Mouse (Mus musculus) intestine, postnatal 0 days (tissue): Measurements from ENCODE around the gene Fkrp. TPM values are rescaled to one million over a fixed set of nuclear protein-coding genes. Genes with fewer than 3 reads are reported as not detected.

Experiments
- ATAC-seq: fragments of 200-750 bp; cut with Nextera tagmentation; 2 replicates; pipeline ENCODE4 v1.8.0; 2017; ENCODE audit warnings: mild to moderate bottlenecking, moderate TSS enrichment, moderate library complexity
- H3K27ac ChIP-seq: fragments of 300-500 bp; sonication (generic); 2 replicates; pipeline ENCODE4 v1.5.1; 2014; ENCODE audit warnings: mild to moderate bottlenecking, low read depth, low read length, moderate library complexity
- H3K27me3 ChIP-seq: fragments of 300-500 bp; sonication (generic); replicated peaks from 2 replicates; pipeline ENCODE4 v1.6.1; 2014; ENCODE audit warnings: low read length, mixed read lengths; ENCODE audit not compliant: control insufficient read depth, insufficient read depth
- H3K36me3 ChIP-seq: fragments of 300-500 bp; sonication (generic); 2 replicates; pipeline ENCODE4 v1.6.1; 2014; ENCODE audit warnings: mild to moderate bottlenecking, moderate library complexity; ENCODE audit not compliant: control insufficient read depth, insufficient read depth
- H3K4me1 ChIP-seq: fragments of 300-500 bp; sonication (generic); replicated peaks from 2 replicates; pipeline ENCODE4 v1.6.1; 2014; ENCODE audit warnings: antibody characterized with exemption, low read length, mixed read lengths; ENCODE audit not compliant: control insufficient read depth, insufficient read depth
- H3K4me2 ChIP-seq: fragments of 300-500 bp; sonication (generic); replicated peaks from 2 replicates; pipeline ENCODE4 v1.6.1; 2014; ENCODE audit warnings: low read depth, mild to moderate bottlenecking, moderate library complexity
- H3K4me3 ChIP-seq: fragments of 300-500 bp; sonication (generic); 2 replicates; pipeline ENCODE4 v1.5.1; 2014; ENCODE audit warnings: low read depth, low read length
- H3K9ac ChIP-seq: fragments of 300-500 bp; sonication (generic); 2 replicates; pipeline ENCODE4 v1.6.1; 2014; ENCODE audit warnings: mild to moderate bottlenecking, low read depth, low read length
- H3K9me3 ChIP-seq: fragments of 300-500 bp; sonication (generic); 2 replicates; pipeline ENCODE4 v1.6.1; 2016; ENCODE audit warnings: mixed run types; ENCODE audit not compliant: control insufficient read depth
- CTCF ChIP-seq: sonication (generic); IDR thresholded peaks from 2 replicates; pipeline ENCODE4 v1.5.1; 2016; ENCODE audit warnings: low read depth, mild to moderate bottlenecking, control low read depth, antibody characterized with exemption, moderate library complexity
- WGBS: fragments of 180-500 bp; shearing (Covaris S2); extraction: QIAGEN DNeasy Blood & Tissue Kit; methylation state at CpG from one replicate; pipeline ENCODE4 v1.1.7; 2014; 5-methylcytosine and 5-hydroxymethylcytosine counted together
- polyA plus RNA-seq: library from polyadenylated mRNA; unstranded; fragments of >200 nt; fragmentation: Nextera tagmentation; extraction: Ambion mirVana; gene quantifications from 2 replicates; pipeline ENCODE4 v1.2.1, GENCODE M21; 2015

The Fkrp gene
- polyA plus RNA-seq, 1 experiment from 2014 or later, result 12.3 TPM

DNA sequence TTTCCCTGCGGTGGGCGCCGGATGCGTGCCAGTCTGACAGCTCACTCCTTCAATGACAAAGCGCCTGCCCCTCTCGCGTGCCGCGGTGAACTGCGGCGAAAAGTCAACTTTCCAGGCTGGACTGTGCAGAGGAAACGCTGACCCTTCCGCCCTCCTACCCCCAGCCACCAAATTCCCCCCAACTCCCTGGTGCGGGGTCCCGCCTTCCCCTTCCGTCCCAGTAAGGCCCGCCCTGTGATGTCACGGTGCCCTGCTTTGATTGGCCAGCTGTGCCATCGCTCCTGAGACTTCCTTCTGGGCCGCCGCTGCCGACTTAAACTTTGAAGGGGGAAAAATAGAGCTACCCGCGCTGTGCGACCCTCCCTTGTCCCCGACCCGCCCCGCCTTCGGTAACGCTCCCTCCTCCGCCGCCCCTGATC, 26.1 kb upstream of the Fkrp start, which contains the start of gene Prkd2:
Gene Prkd2, plus strand, starts transcription at position 258 of the 419 bp plus-strand sequence.
- H3K9me3 ChIP-seq, result no peaks in the 10 kb centered on the region
- peak within 1 kb of the TSS; percentile 76 for H3K4me3 ChIP-seq
- under 1% methylated on average over 32 of the region's 32 CpGs for WGBS
- H3K27me3 ChIP-seq, result no peaks in the 10 kb centered on the region
- H3K4me2 ChIP-seq, result peak within 1 kb of the TSS; percentile 84
- no peak for TF ChIP-seq CTCF
- H3K36me3 ChIP-seq, result peaks cover 33% of the 10 kb centered on the region
- peak within 1 kb of the TSS; percentile 80 for H3K9ac ChIP-seq
- ATAC-seq, result peak; percentile 67
- no peaks in the 10 kb centered on the region for H3K4me1 ChIP-seq
- H3K27ac ChIP-seq, result peak within 1 kb of the TSS; percentile 76

DNA sequence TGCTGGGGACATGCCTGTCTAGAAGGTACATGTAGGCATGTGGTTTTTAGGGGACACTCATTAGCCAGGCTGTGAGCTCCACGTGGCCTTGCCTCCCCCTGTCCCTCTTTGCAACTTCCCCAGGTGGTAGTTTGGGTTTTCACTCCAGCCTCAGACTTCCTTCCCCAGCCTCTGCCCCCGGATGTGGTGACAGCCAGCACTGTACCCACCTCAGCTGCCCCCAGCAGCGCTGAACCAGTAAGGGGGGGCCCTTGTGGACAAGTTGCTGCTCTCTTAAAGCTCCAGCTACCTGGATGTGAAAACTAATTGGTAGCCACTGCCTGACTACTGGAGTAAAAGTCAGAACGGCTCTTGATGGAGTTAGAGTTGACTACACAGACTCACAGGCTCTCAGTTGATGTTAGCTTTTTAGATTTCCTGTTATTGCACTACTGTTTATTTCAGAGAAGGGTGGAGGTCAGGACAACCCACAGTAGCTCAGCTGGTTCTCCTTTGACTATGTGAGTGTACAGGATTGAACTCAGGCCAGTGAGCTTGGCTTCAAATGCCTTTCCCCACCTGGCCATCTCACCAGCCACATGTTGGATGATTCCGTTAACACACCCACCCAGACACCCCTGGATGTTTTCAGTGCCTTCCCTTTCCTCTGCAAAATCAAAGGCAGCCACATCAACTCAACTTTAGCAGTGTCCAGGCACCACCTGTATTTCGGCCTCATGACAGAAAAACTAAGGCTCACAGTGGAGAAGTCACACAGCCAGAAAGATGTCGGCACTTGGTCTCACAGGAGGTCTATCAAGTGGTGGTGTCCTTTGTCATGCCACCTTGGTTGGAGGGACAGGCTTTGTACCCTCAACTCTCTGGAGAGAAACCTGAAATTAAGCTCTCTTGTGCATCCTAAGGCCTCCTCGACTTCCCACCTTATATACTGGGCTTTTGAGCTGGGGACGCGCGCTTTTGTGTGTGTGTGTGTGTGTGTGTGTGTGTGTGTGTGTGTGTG, 25.3 kb upstream of the Fkrp start:
- Histone ChIP-seq H3K27me3 (no peaks in the 10 kb centered on the region), H3K27ac (peak overlapping the region; percentile 57), H3K9me3 (no peaks in the 10 kb centered on the region), H3K4me2 (peak overlapping the region; percentile 84), H3K4me3 (peak overlapping the region; percentile 76), H3K4me1 (no peaks in the 10 kb centered on the region), H3K9ac (0 out of 2 replicates have a peak overlapping the region, but pooled peaks have one; percentile 80), H3K36me3 (peaks cover 34% of the 10 kb centered on the region)
- no peak for ATAC-seq
- no peak for TF ChIP-seq CTCF
- 34% methylated on average over 11 of the region's 11 CpGs for WGBS

DNA sequence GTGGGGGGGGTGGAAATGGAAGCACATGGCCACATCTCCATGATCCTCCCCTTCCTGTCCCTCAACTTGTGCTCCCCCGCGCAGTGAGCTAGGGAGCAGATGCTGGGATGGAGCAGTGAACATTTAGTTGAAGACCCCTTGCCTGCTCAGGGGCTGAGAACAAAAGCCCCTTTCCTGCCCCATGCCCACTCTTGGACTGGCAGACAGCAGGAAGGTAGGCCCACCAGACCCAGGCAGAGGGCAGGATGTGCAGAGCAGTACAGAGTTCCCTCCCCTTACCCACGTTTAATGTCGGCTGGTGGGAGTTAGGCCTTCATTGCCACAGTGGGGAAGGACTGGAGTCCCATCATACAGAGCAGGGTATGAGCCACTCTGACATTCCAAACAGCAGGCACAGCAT, 24.5 kb upstream of the Fkrp start:
- 70% methylated on average over 4 of the region's 4 CpGs for WGBS
- Histone ChIP-seq H3K36me3 (peaks cover 39% of the 10 kb centered on the region), H3K4me2 (no peak overlapping the region), H3K27me3 (no peaks in the 10 kb centered on the region), H3K4me1 (no peaks in the 10 kb centered on the region), H3K9me3 (no peaks in the 10 kb centered on the region), H3K9ac (no peak overlapping the region), H3K27ac (peak overlapping the region; percentile 57), H3K4me3 (no peak overlapping the region)
- no peak for ATAC-seq
- TF ChIP-seq CTCF, result no peak

DNA sequence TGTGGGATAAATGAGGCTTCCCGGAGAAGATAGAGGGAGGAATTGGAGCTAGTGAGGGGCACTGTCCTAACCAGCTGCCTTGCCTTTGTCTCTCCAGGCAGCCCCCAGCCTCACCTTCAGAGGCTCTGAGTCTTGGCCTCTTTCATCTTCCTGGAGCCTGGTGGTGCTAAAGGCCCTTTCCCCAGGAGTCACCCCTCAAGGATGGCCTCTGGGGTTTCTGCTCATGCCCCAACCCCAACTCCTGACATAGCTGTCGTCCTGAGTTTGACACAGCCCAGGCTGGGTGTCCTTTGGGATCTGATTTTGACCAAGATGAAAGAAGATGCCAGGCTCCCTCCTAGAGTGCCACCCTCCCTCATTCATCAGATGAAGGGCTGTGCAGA, 23.6 kb upstream of the Fkrp start:
- Histone ChIP-seq H3K4me3 (no peak overlapping the region), H3K36me3 (peaks cover 41% of the 10 kb centered on the region), H3K4me2 (no peak overlapping the region), H3K27me3 (no peaks in the 10 kb centered on the region), H3K4me1 (no peaks in the 10 kb centered on the region), H3K27ac (no peak overlapping the region), H3K9me3 (no peaks in the 10 kb centered on the region), H3K9ac (no peak overlapping the region)
- 70% methylated on average over 2 of the region's 2 CpGs for WGBS
- no peak for ATAC-seq
- TF ChIP-seq CTCF, result no peak

GRCm38 (mm10) chr7:16839427-16840108, 23.0 kb upstream of the Fkrp start:
- no peak overlapping the region for H3K4me3 ChIP-seq
- no peak overlapping the region for H3K4me2 ChIP-seq
- WGBS, result 91% methylated on average over 12 of the region's 12 CpGs
- H3K9me3 ChIP-seq, result no peaks in the 10 kb centered on the region
- no peak for ATAC-seq
- no peak for TF ChIP-seq CTCF
- no peaks in the 10 kb centered on the region for H3K27me3 ChIP-seq
- no peak overlapping the region for H3K27ac ChIP-seq
- peaks cover 46% of the 10 kb centered on the region for H3K36me3 ChIP-seq
- no peaks in the 10 kb centered on the region for H3K4me1 ChIP-seq
- no peak overlapping the region for H3K9ac ChIP-seq

DNA sequence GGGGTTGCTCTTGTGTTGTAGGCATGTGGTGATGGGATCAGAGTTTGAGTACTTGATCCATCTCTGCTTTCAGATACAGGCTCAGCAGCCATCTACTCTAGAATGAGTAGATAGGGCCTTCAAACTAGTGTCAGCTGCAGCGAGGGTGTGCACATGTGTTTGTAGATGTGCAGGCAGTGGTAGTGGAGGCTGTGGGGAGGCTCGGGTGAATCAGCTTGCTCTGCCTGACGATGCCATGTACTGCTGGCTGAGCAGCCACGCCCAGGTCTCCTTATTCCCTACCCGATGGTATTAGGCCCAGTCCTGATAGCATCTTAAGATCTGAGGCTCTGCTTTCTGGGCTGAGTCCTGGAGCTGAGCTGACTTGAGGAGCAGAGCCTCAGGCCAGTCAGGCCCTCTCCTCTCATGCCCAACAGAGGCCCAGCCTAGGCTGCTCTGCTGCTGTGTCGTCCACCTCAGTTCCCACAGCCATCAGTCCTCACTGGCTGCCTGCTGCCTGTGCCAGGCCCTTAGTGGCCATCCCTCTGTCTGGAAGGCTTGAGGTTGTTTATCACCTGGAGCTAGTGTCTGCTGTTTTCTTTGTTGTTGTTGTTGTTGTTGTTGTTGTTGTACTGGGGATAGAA, 22.4 kb upstream of the Fkrp start:
- no peak for TF ChIP-seq CTCF
- no peaks in the 10 kb centered on the region for H3K4me1 ChIP-seq
- no peaks in the 10 kb centered on the region for H3K9me3 ChIP-seq
- ATAC-seq, result no peak
- no peak overlapping the region for H3K4me2 ChIP-seq
- no peak overlapping the region for H3K4me3 ChIP-seq
- H3K27ac ChIP-seq, result no peak overlapping the region
- WGBS, result 68% methylated on average over 6 of the region's 6 CpGs
- H3K27me3 ChIP-seq, result no peaks in the 10 kb centered on the region
- peaks cover 49% of the 10 kb centered on the region for H3K36me3 ChIP-seq
- H3K9ac ChIP-seq, result no peak overlapping the region
